Mouse (Mus musculus) C2C12 (cell line): ENCODE measurements around the gene Sf3a1.

Experiments
- CEBPB ChIP-seq: IDR thresholded peaks from one replicate; pipeline ENCODE4 v1.6.1; 2011; ENCODE audit warnings: low read depth, mild to moderate bottlenecking, control low read depth, moderate library complexity
- CTCF ChIP-seq: IDR thresholded peaks from one replicate; pipeline ENCODE4 v1.5.1; 2011; ENCODE audit not compliant: control insufficient read depth, insufficient read depth, insufficient read length
- FOSL1 ChIP-seq: IDR thresholded peaks from one replicate; pipeline ENCODE4 v1.8.0; 2011; ENCODE audit warnings: mild to moderate bottlenecking, low read length; ENCODE audit not compliant: poor library complexity, insufficient read depth, severe bottlenecking

GRCm38 (mm10) chr11:4210786-4211185 lies 50.6 kb downstream of the Sf3a1 start:
- TF ChIP-seq CTCF: no peak
- TF ChIP-seq FOSL1: no peak
- no peak for TF ChIP-seq CEBPB
